Mouse (Mus musculus): ENCODE results near the gene Akt1. TPM values are rescaled to one million over a fixed set of nuclear protein-coding genes. Genes with fewer than 3 reads are reported as not detected.

Akt1 gene
- polyA plus RNA-seq, 1 experiment from 2014 or later: 99.4 TPM

- no peaks in the 10 kb centered on the region for H3K27me3 ChIP-seq (ENCODE audit: control insufficient read depth, insufficient read depth, low read length)
- no peak overlapping the region for H3K9ac ChIP-seq (ENCODE audit: low read length)
- no peak overlapping the region for H3K27ac ChIP-seq (ENCODE audit: low read depth, low read length)
- ATAC-seq (replicated peaks; ENCODE audit: low FRiP score): no peak
- 90% methylated on average over 10 of the region's 10 CpGs for WGBS
- no peak overlapping the region for H3K4me2 ChIP-seq (ENCODE audit: low read depth, low read length, severe bottlenecking)
- H3K9me3 ChIP-seq (ENCODE audit: control insufficient read depth, low read length): no peaks in the 10 kb centered on the region
- no peaks in the 10 kb centered on the region for H3K36me3 ChIP-seq (ENCODE audit: control insufficient read depth, insufficient read depth, low read length)
- H3K4me3 ChIP-seq (ENCODE audit: low read depth, low read length): no peak overlapping the region
- no peak for DNase-seq (ENCODE audit: low spot score)
- H3K4me1 ChIP-seq (replicated peaks; ENCODE audit: control insufficient read depth, insufficient read depth, low read length): no peaks in the 10 kb centered on the region
Observed at GRCm38 (mm10) chr12:112609031-112609430, 65.7 kb downstream of the Akt1 start.

GRCm38 (mm10) chr12:112606998-112607397, 67.7 kb downstream of the Akt1 start:
- ATAC-seq (replicated peaks; ENCODE audit: low FRiP score): no peak
- no peak overlapping the region for H3K9ac ChIP-seq (ENCODE audit: low read length)
- H3K4me2 ChIP-seq (ENCODE audit: low read depth, low read length, severe bottlenecking): no peak overlapping the region
- H3K27ac ChIP-seq (ENCODE audit: low read depth, low read length): no peak overlapping the region
- H3K4me1 ChIP-seq (replicated peaks; ENCODE audit: control insufficient read depth, insufficient read depth, low read length): no peaks in the 10 kb centered on the region
- no peaks in the 10 kb centered on the region for H3K36me3 ChIP-seq (ENCODE audit: control insufficient read depth, insufficient read depth, low read length)
- 80% methylated on average over 6 of the region's 6 CpGs for WGBS
- DNase-seq (ENCODE audit: low spot score): no peak
- no peak overlapping the region for H3K4me3 ChIP-seq (ENCODE audit: low read depth, low read length)
- no peaks in the 10 kb centered on the region for H3K9me3 ChIP-seq (ENCODE audit: control insufficient read depth, low read length)
- H3K27me3 ChIP-seq (ENCODE audit: control insufficient read depth, insufficient read depth, low read length): no peaks in the 10 kb centered on the region

DNA sequence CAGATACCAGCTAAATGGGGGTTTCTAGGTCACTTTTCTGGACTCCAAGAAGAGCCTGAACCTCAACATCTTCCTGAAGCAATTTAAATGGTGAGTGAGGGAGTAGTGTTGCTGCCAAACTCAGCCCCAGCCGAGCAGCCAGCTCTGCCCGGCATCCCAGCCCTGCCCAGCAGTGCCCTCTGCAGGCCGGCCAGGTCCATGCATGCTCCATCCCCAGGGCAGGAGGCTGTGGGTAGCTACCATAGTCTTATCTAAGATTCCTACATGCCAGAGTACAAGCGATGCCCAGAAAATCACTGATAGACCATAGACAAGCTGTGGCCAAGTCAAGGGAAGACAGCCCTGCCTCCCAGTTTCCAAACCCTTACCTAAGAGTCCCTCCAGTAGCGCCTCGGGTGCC, 68.9 kb downstream of the Akt1 start:
- Histone ChIP-seq H3K4me1 (replicated peaks; ENCODE audit: control insufficient read depth, insufficient read depth, low read length) (no peaks in the 10 kb centered on the region), H3K27ac (ENCODE audit: low read depth, low read length) (no peak overlapping the region)
- WGBS: 49% methylated on average over 6 of the region's 6 CpGs

DNA sequence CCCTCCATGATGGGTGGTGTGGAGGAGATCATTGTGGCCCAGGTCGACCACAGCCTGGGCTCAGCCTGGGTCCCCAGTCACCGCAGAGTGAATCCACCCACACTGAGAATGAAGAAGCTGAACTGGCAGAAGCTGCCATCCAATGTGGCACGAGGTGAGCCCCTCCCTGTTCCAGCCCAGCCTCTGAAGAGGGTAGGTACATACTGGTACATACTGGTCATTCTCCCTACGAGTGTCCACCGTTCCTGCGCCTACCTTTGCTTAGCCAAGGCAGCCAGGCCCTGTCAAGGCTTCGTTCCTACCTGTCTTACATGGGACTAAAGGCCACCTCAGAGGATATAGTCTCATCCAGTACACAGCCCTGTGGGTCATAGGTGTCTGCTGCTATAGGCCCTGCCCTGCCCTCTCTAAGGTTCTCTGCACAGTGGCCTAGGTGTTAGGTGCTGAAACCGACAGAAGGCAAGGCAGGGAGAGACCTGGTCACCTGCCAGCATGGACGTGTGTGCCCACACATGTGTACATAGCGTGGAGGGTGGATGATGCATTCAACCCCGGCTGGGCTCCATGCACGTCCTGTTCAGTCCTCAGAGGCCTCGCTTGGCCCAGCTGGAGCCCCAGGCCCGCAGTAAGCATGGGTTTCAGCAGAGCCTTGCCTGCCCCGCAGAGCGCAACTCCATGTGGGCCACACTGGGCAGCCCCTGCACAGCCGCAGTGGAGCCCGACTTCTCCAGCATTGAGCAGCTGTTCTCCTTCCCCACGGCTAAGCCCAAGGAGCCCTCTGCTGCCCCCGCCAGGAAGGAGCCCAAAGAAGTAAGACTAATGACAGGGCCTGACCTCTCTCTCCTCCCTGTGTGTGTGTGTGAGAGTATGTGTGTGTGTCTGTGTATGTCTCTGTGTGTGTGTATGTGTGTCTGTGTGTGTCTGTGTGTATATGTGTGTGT, 69.7 kb downstream of the Akt1 start:
- Histone ChIP-seq H3K4me1 (replicated peaks; ENCODE audit: control insufficient read depth, insufficient read depth, low read length) (no peaks in the 10 kb centered on the region), H3K9ac (ENCODE audit: low read length) (no peak overlapping the region), H3K36me3 (ENCODE audit: control insufficient read depth, insufficient read depth, low read length) (no peaks in the 10 kb centered on the region), H3K4me2 (ENCODE audit: low read depth, low read length, severe bottlenecking) (no peak overlapping the region), H3K4me3 (ENCODE audit: low read depth, low read length) (no peak overlapping the region), H3K9me3 (ENCODE audit: control insufficient read depth, low read length) (no peaks in the 10 kb centered on the region), H3K27ac (ENCODE audit: low read depth, low read length) (no peak overlapping the region), H3K27me3 (ENCODE audit: control insufficient read depth, insufficient read depth, low read length) (no peaks in the 10 kb centered on the region)
- 65% methylated on average over 20 of the region's 20 CpGs for WGBS
- ATAC-seq (replicated peaks; ENCODE audit: low FRiP score) (peak; percentile 61), DNase-seq (ENCODE audit: low spot score) (peak; percentile 72)

More for the DNA sequence above, 68.9 kb downstream of the Akt1 start:
- ATAC-seq (replicated peaks; ENCODE audit: low FRiP score) (peak; percentile 62; the same call in 1 of the 2 replicates), DNase-seq (ENCODE audit: low spot score) (peak; percentile 87)
- Histone ChIP-seq H3K4me3 (ENCODE audit: low read depth, low read length) (no peak overlapping the region), H3K4me2 (ENCODE audit: low read depth, low read length, severe bottlenecking) (no peak overlapping the region), H3K9me3 (ENCODE audit: control insufficient read depth, low read length) (no peaks in the 10 kb centered on the region), H3K27me3 (ENCODE audit: control insufficient read depth, insufficient read depth, low read length) (no peaks in the 10 kb centered on the region), H3K36me3 (ENCODE audit: control insufficient read depth, insufficient read depth, low read length) (no peaks in the 10 kb centered on the region), H3K9ac (ENCODE audit: low read length) (no peak overlapping the region)

GRCm38 (mm10) chr12:112604022-112604421, 70.7 kb downstream of the Akt1 start:
- no peaks in the 10 kb centered on the region for H3K9me3 ChIP-seq (ENCODE audit: control insufficient read depth, low read length)
- no peak overlapping the region for H3K4me2 ChIP-seq (ENCODE audit: low read depth, low read length, severe bottlenecking)
- no peak for ATAC-seq (replicated peaks; ENCODE audit: low FRiP score)
- H3K27ac ChIP-seq (ENCODE audit: low read depth, low read length): no peak overlapping the region
- no peaks in the 10 kb centered on the region for H3K4me1 ChIP-seq (replicated peaks; ENCODE audit: control insufficient read depth, insufficient read depth, low read length)
- H3K27me3 ChIP-seq (ENCODE audit: control insufficient read depth, insufficient read depth, low read length): no peaks in the 10 kb centered on the region
- no peak overlapping the region for H3K4me3 ChIP-seq (ENCODE audit: low read depth, low read length)
- H3K36me3 ChIP-seq (ENCODE audit: control insufficient read depth, insufficient read depth, low read length): no peaks in the 10 kb centered on the region
- 82% methylated on average over 5 of the region's 5 CpGs for WGBS
- no peak overlapping the region for H3K9ac ChIP-seq (ENCODE audit: low read length)
- DNase-seq (ENCODE audit: low spot score): no peak

Small RNA genes lying within 50 kb of the gene (microRNA-seq; reads per million reads assigned to microRNA genes)
- gene Mir6939 (ENCODE audit: insufficient number of aligned reads): not detected

Other genes with a start within 250 kb of the Akt1 start
- gene A530016L24Rik, start 185.4 kb downstream of the Akt1 start, polyA plus RNA-seq (2014; fragmentation: Nextera tagmentation; extraction: Ambion mirVana): 0.13 TPM in 1 of 2 replicates, not detected in the other
- 3.1 and 3.4 TPM in 2 replicates for gene Tmem179, start 158.1 kb downstream of the Akt1 start, polyA plus RNA-seq (2014; fragmentation: Nextera tagmentation; extraction: Ambion mirVana)
- 1.6 and 2.4 TPM in 2 replicates for gene Inf2, start 86.1 kb downstream of the Akt1 start, polyA plus RNA-seq (2014; fragmentation: Nextera tagmentation; extraction: Ambion mirVana)
- 1.9 and 2.1 TPM in 2 replicates for gene Adssl1, start 54.8 kb downstream of the Akt1 start, polyA plus RNA-seq (2014; fragmentation: Nextera tagmentation; extraction: Ambion mirVana)
- gene Siva1, start 30.2 kb downstream of the Akt1 start, polyA plus RNA-seq (2014; fragmentation: Nextera tagmentation; extraction: Ambion mirVana): 227 and 257 TPM in 2 replicates
- 4.4 and 5.3 TPM in 2 replicates for gene Zbtb42, start 3.9 kb upstream of the Akt1 start, polyA plus RNA-seq (2014; fragmentation: Nextera tagmentation; extraction: Ambion mirVana)
- 12.6 and 15.2 TPM in 2 replicates for gene Cep170b, start 45.6 kb upstream of the Akt1 start, polyA plus RNA-seq (2014; fragmentation: Nextera tagmentation; extraction: Ambion mirVana)
- gene Pld4, start 85.8 kb upstream of the Akt1 start, polyA plus RNA-seq (2014; fragmentation: Nextera tagmentation; extraction: Ambion mirVana): 3.7 and 4.1 TPM in 2 replicates
- 0.08 and 0.16 TPM in 2 replicates for gene Ahnak2, start 127.8 kb upstream of the Akt1 start, polyA plus RNA-seq (2014; fragmentation: Nextera tagmentation; extraction: Ambion mirVana)
- gene Clba1, start 134.1 kb upstream of the Akt1 start, polyA plus RNA-seq (2014; fragmentation: Nextera tagmentation; extraction: Ambion mirVana): 12.5 and 15.3 TPM in 2 replicates
- 170 and 180 TPM in 2 replicates for gene Cdca4, start 154.5 kb upstream of the Akt1 start, polyA plus RNA-seq (2014; fragmentation: Nextera tagmentation; extraction: Ambion mirVana)
- gene Gpr132, start 193.3 kb upstream of the Akt1 start, polyA plus RNA-seq (2014; fragmentation: Nextera tagmentation; extraction: Ambion mirVana): not detected in 2 replicates

All from forebrain, embryonic 11.5 days (tissue).